Mouse (Mus musculus) R1 (cell line): ENCODE measurements around the gene Fbxw9.

ENCODE experiments used
- DNase-seq: peaks from one replicate; pipeline ENCODE4 v3.0.0-alpha.2; 2018; ENCODE audit warnings: low read depth, low spot score

Fbxw9 gene

GRCm38 (mm10) chr8:85083108-85083813, 23.4 kb downstream of the Fbxw9 start, which contains the start of gene Man2b1:
Gene Man2b1, plus strand, starts transcription at chr8:85083270.
- peak; percentile 96 for DNase-seq

- DNase-seq: no peak
Measured at GRCm38 (mm10) chr8:85084633-85085032, 24.8 kb downstream of the Fbxw9 start.

DNA sequence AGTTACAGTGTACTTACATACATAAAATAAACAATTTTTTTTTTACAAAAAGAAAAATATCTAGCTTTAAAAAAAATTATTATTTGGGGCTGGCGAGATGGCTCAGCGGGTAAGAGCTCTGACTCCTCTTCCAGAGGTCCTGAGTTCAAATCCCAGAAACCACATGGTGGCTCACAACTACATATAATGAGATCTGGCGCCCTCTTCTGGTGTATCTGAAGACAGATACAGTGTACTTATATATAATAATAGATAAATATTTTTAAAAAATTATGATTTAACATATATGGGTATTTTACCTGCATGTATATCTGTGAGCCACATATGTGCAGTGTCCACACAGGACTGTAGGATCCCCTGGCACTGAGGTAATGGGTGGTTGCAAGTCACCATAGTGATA, 26.4 kb downstream of the Fbxw9 start:
- no peak for DNase-seq

- DNase-seq: no peak
Measured at GRCm38 (mm10) chr8:85088771-85089170, 28.9 kb downstream of the Fbxw9 start.

GRCm38 (mm10) chr8:85090856-85091255, 31.0 kb downstream of the Fbxw9 start:
- no peak for DNase-seq

DNA sequence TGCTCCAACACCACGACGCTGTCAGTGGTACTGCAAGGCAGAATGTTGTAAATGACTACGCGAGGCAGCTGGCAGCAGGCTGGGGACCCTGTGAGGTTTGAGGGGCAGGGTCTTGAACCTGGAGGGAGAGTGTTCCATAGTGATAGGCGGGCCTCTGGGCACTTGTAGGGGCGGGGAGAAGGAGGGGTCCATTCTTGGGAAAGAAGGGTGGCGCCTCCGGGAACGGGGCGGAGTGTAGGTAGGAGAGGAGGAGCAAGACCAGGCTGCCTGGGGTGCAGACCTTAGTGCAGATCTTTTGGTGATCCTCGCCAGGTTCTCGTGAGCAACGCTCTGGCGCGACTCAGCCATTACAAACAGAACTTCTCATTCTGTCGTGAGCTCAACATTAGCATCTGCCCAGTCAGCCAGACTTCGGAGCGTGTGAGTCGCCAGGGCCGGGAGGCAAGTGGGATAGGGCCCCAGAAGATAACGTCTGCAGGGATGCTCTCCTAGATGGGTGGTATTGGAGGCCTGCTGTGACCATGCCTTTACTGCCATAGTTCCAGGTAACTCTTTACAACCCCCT, 31.8 kb downstream of the Fbxw9 start:
- DNase-seq: peak; percentile 89

- DNase-seq: no peak
Measured at GRCm38 (mm10) chr8:85095051-85095450, 35.2 kb downstream of the Fbxw9 start.

GRCm38 (mm10) chr8:85095566-85095965, 35.7 kb downstream of the Fbxw9 start:
- no peak for DNase-seq

- DNase-seq: no peak
Measured at GRCm38 (mm10) chr8:85096196-85096595, 36.3 kb downstream of the Fbxw9 start.

DNA sequence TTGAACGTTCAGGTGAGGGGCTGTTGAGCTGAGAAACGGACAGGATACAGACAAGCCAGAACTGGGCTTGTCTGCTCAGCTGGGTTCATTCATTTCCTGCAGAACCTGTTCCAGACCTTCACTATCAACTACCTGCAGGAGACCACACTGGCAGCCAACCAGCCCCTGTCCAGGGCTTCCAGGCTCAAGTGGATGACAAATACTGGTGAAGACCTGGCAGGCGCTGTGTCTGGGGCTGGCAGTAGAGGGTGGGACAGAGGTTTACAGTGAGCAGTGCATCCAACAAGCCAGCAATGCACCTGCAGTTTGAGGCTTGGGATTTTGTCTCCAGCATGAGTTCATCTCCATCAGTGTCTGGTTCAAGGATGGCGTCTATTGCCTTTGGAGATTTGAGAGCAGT, 37.0 kb downstream of the Fbxw9 start:
- no peak for DNase-seq

- DNase-seq: no peak
Measured at GRCm38 (mm10) chr8:85100076-85100665, 40.3 kb downstream of the Fbxw9 start.

DNA sequence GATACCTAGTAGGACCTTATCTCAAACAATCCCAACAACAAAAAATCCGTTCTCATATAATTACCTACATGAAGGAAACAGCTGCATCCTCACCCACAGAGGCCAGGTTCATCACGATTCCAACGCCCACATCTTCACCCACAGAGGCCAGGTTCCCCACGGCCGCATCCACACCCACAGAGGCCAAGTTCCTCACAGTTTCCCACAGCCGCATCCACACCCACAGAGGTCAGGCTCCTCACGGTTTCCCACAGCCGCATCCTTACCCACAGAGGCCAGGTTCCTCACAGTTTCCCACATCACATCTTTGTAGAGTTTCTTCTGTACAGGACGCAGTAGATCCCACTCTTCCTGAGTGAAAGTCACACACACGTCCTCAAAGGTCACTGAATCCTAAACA, 53.4 kb downstream of the Fbxw9 start:
- DNase-seq: no peak

GRCm38 (mm10) chr8:85115501-85115900, 55.6 kb downstream of the Fbxw9 start:
- DNase-seq: peak; percentile 46
